Mouse (Mus musculus): Measurements from ENCODE around the gene Myo1e. TPM values are rescaled to one million over a fixed set of nuclear protein-coding genes. Genes with fewer than 3 reads are reported as not detected.

Gene Myo1e
- polyA plus RNA-seq, 1 experiment from 2014 or later: 5.1 TPM

DNA sequence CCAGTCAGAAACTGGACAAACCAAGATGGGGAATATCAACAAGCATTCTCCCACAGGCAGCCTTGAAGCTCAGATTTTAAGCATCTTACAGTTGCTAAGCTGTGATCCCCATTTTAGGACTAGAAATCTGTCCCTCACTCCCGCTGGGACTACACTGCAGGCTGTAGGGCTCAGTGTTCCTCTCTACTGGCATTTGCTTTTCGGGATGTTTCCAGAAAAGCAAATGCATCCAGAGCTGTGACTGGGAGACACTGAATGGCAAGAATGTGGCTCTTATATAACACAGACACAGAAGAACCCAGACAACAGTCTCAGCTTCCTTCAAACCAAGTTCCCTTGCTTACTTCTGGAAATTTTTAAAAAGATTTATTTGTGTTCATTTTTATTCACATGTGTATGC is 158.8 kb downstream of the Myo1e start:
- Histone ChIP-seq H3K9ac (ENCODE audit: low read depth, low read length) (no peak overlapping the region), H3K4me1 (ENCODE audit: control insufficient read depth, low read depth, low read length) (no peaks in the 10 kb centered on the region), H3K27me3 (ENCODE audit: control insufficient read depth, insufficient read depth, low read depth, low read length) (no peaks in the 10 kb centered on the region), H3K27ac (ENCODE audit: low read length) (no peak overlapping the region), H3K4me3 (ENCODE audit: low read depth, low read length) (no peak overlapping the region), H3K9me3 (replicated peaks; ENCODE audit: control insufficient read depth, low read length) (no peaks in the 10 kb centered on the region), H3K36me3 (ENCODE audit: control insufficient read depth, insufficient read depth) (peaks cover 2% of the 10 kb centered on the region; the same call in 1 of the 2 replicates), H3K4me2 (ENCODE audit: low read depth, low read length) (no peak overlapping the region)
- ATAC-seq (ENCODE audit: low read depth): no peak
- WGBS (ENCODE audit: insufficient replicate concordance): 57% methylated on average over 2 of the region's 2 CpGs

DNA sequence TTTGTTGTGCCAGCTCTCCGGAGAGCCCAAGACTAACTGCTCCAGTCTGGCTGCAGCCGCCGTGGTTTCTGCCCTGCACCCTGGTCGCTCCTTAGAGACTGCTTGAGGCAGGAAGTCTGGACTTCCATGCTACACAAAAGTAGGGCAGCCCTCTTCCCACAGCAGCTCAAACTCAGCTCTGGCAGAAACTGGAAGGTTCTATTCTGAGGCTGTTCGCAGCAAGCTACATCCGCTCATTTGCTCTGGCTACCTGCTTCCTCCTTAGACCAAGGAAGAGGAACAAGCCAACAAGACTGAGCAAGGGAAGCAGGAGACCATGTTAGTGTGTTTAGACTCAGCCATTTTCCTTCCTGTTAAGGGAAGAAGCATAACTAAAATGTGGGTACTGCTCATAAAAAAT is 159.7 kb downstream of the Myo1e start:
- Histone ChIP-seq H3K9ac (ENCODE audit: low read depth, low read length) (no peak overlapping the region), H3K27me3 (ENCODE audit: control insufficient read depth, insufficient read depth, low read depth, low read length) (no peaks in the 10 kb centered on the region), H3K4me2 (ENCODE audit: low read depth, low read length) (no peak overlapping the region), H3K36me3 (ENCODE audit: control insufficient read depth, insufficient read depth) (peaks cover 2% of the 10 kb centered on the region; the same call in 1 of the 2 replicates), H3K9me3 (replicated peaks; ENCODE audit: control insufficient read depth, low read length) (no peaks in the 10 kb centered on the region), H3K27ac (ENCODE audit: low read length) (no peak overlapping the region), H3K4me1 (ENCODE audit: control insufficient read depth, low read depth, low read length) (no peaks in the 10 kb centered on the region), H3K4me3 (ENCODE audit: low read depth, low read length) (no peak overlapping the region)
- no peak for ATAC-seq (ENCODE audit: low read depth)
- WGBS (ENCODE audit: insufficient replicate concordance): 33% methylated on average over 6 of the region's 6 CpGs

DNA sequence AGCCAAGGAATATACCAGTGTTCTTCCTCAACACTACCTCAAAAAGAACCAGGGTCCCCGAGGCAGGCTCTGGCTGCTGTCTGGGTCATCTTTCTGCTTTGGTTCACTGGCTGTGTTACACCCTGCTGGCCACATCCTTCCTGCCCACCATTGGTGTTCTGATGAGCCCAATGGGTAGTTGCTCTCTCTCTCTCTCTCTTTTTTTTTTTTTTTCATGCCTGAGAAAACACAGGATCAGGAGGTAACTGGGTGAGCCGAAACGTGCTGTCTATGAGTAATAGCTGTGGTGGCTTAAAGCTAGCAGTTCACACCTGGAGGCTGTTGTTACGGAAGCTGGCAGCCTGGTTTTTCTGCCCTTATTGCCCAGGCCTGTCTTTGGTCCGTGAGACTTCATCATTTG is 164.5 kb downstream of the Myo1e start:
- Histone ChIP-seq H3K4me2 (ENCODE audit: low read depth, low read length) (no peak overlapping the region), H3K36me3 (ENCODE audit: control insufficient read depth, insufficient read depth) (peaks cover 2% of the 10 kb centered on the region; the same call in 1 of the 2 replicates), H3K9me3 (replicated peaks; ENCODE audit: control insufficient read depth, low read length) (no peaks in the 10 kb centered on the region), H3K4me1 (ENCODE audit: control insufficient read depth, low read depth, low read length) (no peaks in the 10 kb centered on the region), H3K9ac (ENCODE audit: low read depth, low read length) (no peak overlapping the region), H3K27ac (ENCODE audit: low read length) (no peak overlapping the region), H3K27me3 (ENCODE audit: control insufficient read depth, insufficient read depth, low read depth, low read length) (no peaks in the 10 kb centered on the region), H3K4me3 (ENCODE audit: low read depth, low read length) (no peak overlapping the region)
- 51% methylated on average over 5 of the region's 5 CpGs for WGBS (ENCODE audit: insufficient replicate concordance)
- no peak for ATAC-seq (ENCODE audit: low read depth)

DNA sequence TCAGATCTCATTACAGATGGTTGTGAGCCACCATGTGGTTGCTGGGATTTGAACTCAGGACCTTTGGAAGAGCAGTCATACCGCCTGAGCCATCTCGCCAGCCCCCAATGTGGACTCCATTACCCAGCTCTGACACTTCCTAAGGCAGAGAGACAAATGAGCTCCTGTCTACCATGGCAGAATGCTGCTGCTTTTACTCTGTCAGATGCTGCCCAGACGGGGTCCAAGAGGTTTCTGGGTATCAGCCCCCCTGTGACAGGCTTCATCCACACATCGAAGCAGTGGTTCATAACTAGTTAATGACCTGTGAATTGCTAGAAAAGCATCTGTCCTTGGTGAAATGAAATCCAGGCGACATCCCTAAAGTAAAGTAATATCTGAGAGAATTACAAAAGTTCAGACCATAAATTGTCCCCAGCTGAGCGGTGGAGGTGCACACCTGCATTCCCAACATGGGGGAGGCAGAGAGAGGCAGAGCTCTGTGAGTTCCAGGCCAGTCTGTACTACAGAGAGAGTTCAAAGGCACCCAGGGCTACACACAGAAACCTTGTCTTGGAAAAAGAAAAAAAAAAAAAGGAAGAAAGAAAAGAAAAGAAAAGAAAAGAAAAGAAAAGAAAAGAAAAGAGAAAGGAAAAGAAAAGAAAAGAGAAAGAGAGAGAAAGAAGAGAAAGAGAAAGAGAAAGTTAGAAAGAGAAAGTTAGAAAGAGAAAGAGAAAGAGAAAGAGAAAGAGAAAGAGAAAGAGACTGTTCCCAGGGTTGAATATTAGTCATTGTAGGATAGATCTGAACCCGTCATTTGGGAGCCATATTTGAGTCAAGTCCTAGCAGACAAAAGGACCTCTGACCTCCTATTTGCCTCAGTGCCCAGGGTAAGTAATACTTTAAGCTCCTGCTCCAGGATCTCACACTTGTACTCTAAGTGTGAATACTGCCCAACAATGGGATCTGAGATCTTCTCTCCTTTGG is 172.6 kb downstream of the Myo1e start:
- H3K27ac ChIP-seq (ENCODE audit: low read length): no peak overlapping the region
- peaks cover 2% of the 10 kb centered on the region; the same call in 1 of the 2 replicates for H3K36me3 ChIP-seq (ENCODE audit: control insufficient read depth, insufficient read depth)
- no peak overlapping the region for H3K4me2 ChIP-seq (ENCODE audit: low read depth, low read length)
- no peak overlapping the region for H3K9ac ChIP-seq (ENCODE audit: low read depth, low read length)
- 70% methylated on average over 7 of the region's 7 CpGs for WGBS (ENCODE audit: insufficient replicate concordance)
- H3K9me3 ChIP-seq (replicated peaks; ENCODE audit: control insufficient read depth, low read length): no peaks in the 10 kb centered on the region
- H3K4me1 ChIP-seq (ENCODE audit: control insufficient read depth, low read depth, low read length): peaks cover 3% of the 10 kb centered on the region
- H3K4me3 ChIP-seq (ENCODE audit: low read depth, low read length): no peak overlapping the region
- no peak for ATAC-seq (ENCODE audit: low read depth)
- no peaks in the 10 kb centered on the region for H3K27me3 ChIP-seq (ENCODE audit: control insufficient read depth, insufficient read depth, low read depth, low read length)

DNA sequence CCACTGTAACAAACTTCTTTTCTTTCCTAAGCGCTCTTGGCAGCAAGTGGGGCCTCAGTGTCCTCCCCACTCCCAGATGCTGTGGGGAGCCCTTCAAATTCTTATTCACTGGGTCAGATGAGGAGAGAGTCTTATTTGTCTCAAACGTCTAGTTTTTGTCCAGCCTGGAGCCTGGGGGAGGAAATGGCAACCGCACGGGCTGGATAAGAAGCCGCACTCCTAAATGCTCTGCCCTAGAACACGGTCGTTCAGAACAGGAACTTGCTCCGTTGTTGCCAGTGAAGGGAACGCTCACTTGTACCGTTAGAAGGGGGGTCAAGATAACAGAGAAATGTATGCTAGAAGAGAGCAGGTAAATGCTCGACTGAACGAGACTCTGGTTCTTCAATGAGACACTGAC is 174.9 kb downstream of the Myo1e start:
- Histone ChIP-seq H3K9me3 (replicated peaks; ENCODE audit: control insufficient read depth, low read length) (no peaks in the 10 kb centered on the region), H3K4me2 (ENCODE audit: low read depth, low read length) (no peak overlapping the region), H3K36me3 (ENCODE audit: control insufficient read depth, insufficient read depth) (peaks cover 2% of the 10 kb centered on the region; the same call in 1 of the 2 replicates), H3K27me3 (ENCODE audit: control insufficient read depth, insufficient read depth, low read depth, low read length) (no peaks in the 10 kb centered on the region), H3K4me3 (ENCODE audit: low read depth, low read length) (no peak overlapping the region), H3K27ac (ENCODE audit: low read length) (no peak overlapping the region), H3K9ac (ENCODE audit: low read depth, low read length) (no peak overlapping the region), H3K4me1 (ENCODE audit: control insufficient read depth, low read depth, low read length) (peaks cover 7% of the 10 kb centered on the region)
- WGBS (ENCODE audit: insufficient replicate concordance): 31% methylated on average over 12 of the region's 12 CpGs
- ATAC-seq (ENCODE audit: low read depth): no peak

DNA sequence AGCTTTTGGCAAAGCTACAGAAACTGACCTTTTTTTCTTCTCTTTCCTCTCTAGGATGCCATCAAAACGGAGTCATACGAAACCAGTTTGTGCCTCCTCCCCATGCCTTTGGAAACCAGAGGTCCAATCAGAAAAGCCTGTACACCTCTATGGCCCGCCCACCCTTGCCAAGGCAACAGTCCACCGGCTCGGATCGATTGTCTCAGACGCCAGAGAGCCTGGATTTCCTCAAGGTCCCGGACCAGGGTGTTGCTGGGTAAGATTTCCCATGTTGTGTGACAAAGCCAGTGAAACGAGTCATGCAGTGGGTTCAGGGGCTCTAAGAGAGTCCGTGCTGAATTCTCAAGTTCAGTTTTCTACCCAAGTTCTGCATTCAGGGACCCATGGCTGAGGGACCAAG is 176.6 kb downstream of the Myo1e start:
- ATAC-seq (ENCODE audit: low read depth): no peak
- Histone ChIP-seq H3K4me1 (ENCODE audit: control insufficient read depth, low read depth, low read length) (peaks cover 7% of the 10 kb centered on the region), H3K27ac (ENCODE audit: low read length) (no peak overlapping the region), H3K4me2 (ENCODE audit: low read depth, low read length) (no peak overlapping the region), H3K36me3 (ENCODE audit: control insufficient read depth, insufficient read depth) (no peaks in the 10 kb centered on the region), H3K9ac (ENCODE audit: low read depth, low read length) (no peak overlapping the region), H3K9me3 (replicated peaks; ENCODE audit: control insufficient read depth, low read length) (no peaks in the 10 kb centered on the region), H3K27me3 (ENCODE audit: control insufficient read depth, insufficient read depth, low read depth, low read length) (no peaks in the 10 kb centered on the region), H3K4me3 (ENCODE audit: low read depth, low read length) (no peak overlapping the region)
- 63% methylated on average over 10 of the region's 10 CpGs for WGBS (ENCODE audit: insufficient replicate concordance)

DNA sequence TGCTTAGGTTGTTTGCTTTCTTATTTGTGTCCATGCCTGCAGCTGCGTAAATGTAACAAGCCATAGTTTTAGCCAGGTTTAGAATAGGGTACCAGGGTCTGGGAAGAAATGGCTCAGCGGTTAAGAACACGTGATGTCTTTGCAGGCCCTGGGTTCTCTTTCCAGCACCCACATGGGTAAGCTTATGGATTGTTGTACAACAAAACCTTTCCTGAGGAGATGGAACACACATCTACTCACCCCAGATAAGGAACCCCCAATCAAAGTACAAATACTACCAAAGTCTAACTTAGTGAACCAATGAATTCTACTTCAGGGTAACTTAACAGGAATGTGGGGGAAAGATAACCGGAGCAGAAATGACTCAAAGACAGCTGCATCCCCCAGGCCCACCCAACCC is 177.3 kb downstream of the Myo1e start:
- Histone ChIP-seq H3K9ac (ENCODE audit: low read depth, low read length) (no peak overlapping the region), H3K36me3 (ENCODE audit: control insufficient read depth, insufficient read depth) (no peaks in the 10 kb centered on the region), H3K4me1 (ENCODE audit: control insufficient read depth, low read depth, low read length) (peaks cover 7% of the 10 kb centered on the region), H3K4me2 (ENCODE audit: low read depth, low read length) (no peak overlapping the region), H3K27me3 (ENCODE audit: control insufficient read depth, insufficient read depth, low read depth, low read length) (no peaks in the 10 kb centered on the region), H3K27ac (ENCODE audit: low read length) (no peak overlapping the region), H3K9me3 (replicated peaks; ENCODE audit: control insufficient read depth, low read length) (no peaks in the 10 kb centered on the region), H3K4me3 (ENCODE audit: low read depth, low read length) (no peak overlapping the region)
- WGBS (ENCODE audit: insufficient replicate concordance): 72% methylated on average over 4 of the region's 4 CpGs
- ATAC-seq (ENCODE audit: low read depth): no peak

DNA sequence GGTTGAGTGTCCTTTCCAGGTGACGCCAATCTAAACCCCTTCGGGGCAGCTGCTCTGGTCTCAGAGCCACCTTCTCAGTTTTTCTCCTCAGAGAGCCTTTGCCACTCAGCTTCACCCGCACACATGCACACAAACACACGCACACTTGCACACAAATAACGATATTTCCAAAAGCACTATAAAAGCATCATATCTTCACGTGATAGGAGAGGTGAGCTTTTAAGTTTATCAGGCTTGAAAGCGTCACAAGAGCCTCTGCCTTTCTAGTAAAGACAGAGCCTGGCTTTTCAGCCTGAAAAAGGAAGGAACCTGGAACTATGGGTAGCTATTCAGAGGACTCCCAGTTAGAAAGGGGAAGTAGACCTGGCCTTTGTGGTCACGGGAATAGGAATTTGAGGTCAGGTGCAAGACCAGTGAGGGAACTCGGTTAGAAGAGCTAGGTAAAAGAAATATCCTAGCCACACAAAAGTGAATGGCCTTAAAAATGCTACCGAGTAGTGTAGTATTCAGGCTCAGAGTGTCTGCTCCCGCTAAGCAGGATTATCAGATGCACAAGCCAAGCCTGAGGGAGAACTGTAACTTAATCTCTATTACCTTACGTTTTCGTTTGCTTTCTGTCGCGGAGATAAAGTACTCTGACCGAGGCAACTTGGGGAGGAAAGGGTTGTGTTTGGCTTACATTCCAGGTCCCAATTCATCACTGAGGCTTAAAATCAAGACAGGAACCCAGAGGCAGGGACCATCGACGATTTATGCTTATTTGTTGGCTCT is 178.0 kb downstream of the Myo1e start:
- no peak overlapping the region for H3K4me3 ChIP-seq (ENCODE audit: low read depth, low read length)
- no peaks in the 10 kb centered on the region for H3K36me3 ChIP-seq (ENCODE audit: control insufficient read depth, insufficient read depth)
- H3K9me3 ChIP-seq (replicated peaks; ENCODE audit: control insufficient read depth, low read length): no peaks in the 10 kb centered on the region
- no peak overlapping the region for H3K9ac ChIP-seq (ENCODE audit: low read depth, low read length)
- peaks cover 7% of the 10 kb centered on the region for H3K4me1 ChIP-seq (ENCODE audit: control insufficient read depth, low read depth, low read length)
- WGBS (ENCODE audit: insufficient replicate concordance): 31% methylated on average over 18 of the region's 18 CpGs
- H3K4me2 ChIP-seq (ENCODE audit: low read depth, low read length): no peak overlapping the region
- peak; percentile 55 for ATAC-seq (ENCODE audit: low read depth)
- H3K27ac ChIP-seq (ENCODE audit: low read length): no peak overlapping the region
- no peaks in the 10 kb centered on the region for H3K27me3 ChIP-seq (ENCODE audit: control insufficient read depth, insufficient read depth, low read depth, low read length)
